Mouse (Mus musculus): ENCODE measurements around the gene Slc30a7. TPM values are rescaled to one million over a fixed set of nuclear protein-coding genes. Genes with fewer than 3 reads are reported as not detected.

Gene Slc30a7
- total and polyA plus RNA-seq, 2 experiments: 5.8 to 11.2 TPM

- Histone ChIP-seq H3K27ac (replicated peaks; ENCODE audit: insufficient read depth, low read depth, low read length) (no peak overlapping the region), H3K36me3 (ENCODE audit: control insufficient read depth, insufficient read depth, low read length) (peaks cover 10% of the 10 kb centered on the region; the same call in 1 of the 2 replicates), H3K9ac (ENCODE audit: low read depth, low read length) (no peak overlapping the region), H3K27me3 (ENCODE audit: control insufficient read depth, insufficient read depth, low read length) (no peaks in the 10 kb centered on the region), H3K4me1 (ENCODE audit: control insufficient read depth, insufficient read depth, low read length) (no peaks in the 10 kb centered on the region), H3K4me3 (ENCODE audit: insufficient read depth, low read depth, low read length) (no peak overlapping the region), H3K79me2 (ENCODE audit: control insufficient read depth, insufficient read depth, low read length) (no peaks in the 10 kb centered on the region)
- no peak for DNase-seq (ENCODE audit: extremely low read depth, low read depth, low spot score)
- TF ChIP-seq CTCF (IDR thresholded peaks at IDR 0.05; ENCODE audit: low read depth, low read length) (no peak), POLR2A (IDR thresholded peaks at IDR 0.05; ENCODE audit: extremely low read depth, insufficient read depth, low read length) (no peak)
- WGBS: 86% methylated on average over 4 of the region's 4 CpGs
These were observed 45.2 kb downstream of the Slc30a7 start for GRCm38 (mm10) chr3:115962028-115962415.

GRCm38 (mm10) chr3:115961311-115962027, 45.7 kb downstream of the Slc30a7 start:
- Histone ChIP-seq H3K27ac (replicated peaks; ENCODE audit: insufficient read depth, low read depth, low read length) (no peak overlapping the region), H3K9ac (ENCODE audit: low read depth, low read length) (no peak overlapping the region), H3K4me3 (ENCODE audit: insufficient read depth, low read depth, low read length) (no peak overlapping the region), H3K27me3 (ENCODE audit: control insufficient read depth, insufficient read depth, low read length) (no peaks in the 10 kb centered on the region), H3K79me2 (ENCODE audit: control insufficient read depth, insufficient read depth, low read length) (no peaks in the 10 kb centered on the region), H3K36me3 (ENCODE audit: control insufficient read depth, insufficient read depth, low read length) (peaks cover 10% of the 10 kb centered on the region; the same call in 1 of the 2 replicates), H3K4me1 (ENCODE audit: control insufficient read depth, insufficient read depth, low read length) (no peaks in the 10 kb centered on the region)
- TF ChIP-seq CTCF (IDR thresholded peaks at IDR 0.05; ENCODE audit: low read depth, low read length) (no peak), POLR2A (IDR thresholded peaks at IDR 0.05; ENCODE audit: extremely low read depth, insufficient read depth, low read length) (no peak)
- no peak for DNase-seq (ENCODE audit: extremely low read depth, low read depth, low spot score)
- 83% methylated on average over 11 of the region's 11 CpGs for WGBS

- Histone ChIP-seq H3K36me3 (ENCODE audit: control insufficient read depth, insufficient read depth, low read length) (peaks cover 27% of the 10 kb centered on the region; the same call in 1 of the 2 replicates), H3K27me3 (ENCODE audit: control insufficient read depth, insufficient read depth, low read length) (no peaks in the 10 kb centered on the region), H3K9ac (ENCODE audit: low read depth, low read length) (no peak overlapping the region), H3K4me3 (ENCODE audit: insufficient read depth, low read depth, low read length) (no peak overlapping the region), H3K27ac (replicated peaks; ENCODE audit: insufficient read depth, low read depth, low read length) (no peak overlapping the region), H3K4me1 (ENCODE audit: control insufficient read depth, insufficient read depth, low read length) (no peaks in the 10 kb centered on the region), H3K79me2 (ENCODE audit: control insufficient read depth, insufficient read depth, low read length) (no peaks in the 10 kb centered on the region)
- TF ChIP-seq CTCF (IDR thresholded peaks at IDR 0.05; ENCODE audit: low read depth, low read length): no peak
- no peak for TF ChIP-seq POLR2A (IDR thresholded peaks at IDR 0.05; ENCODE audit: extremely low read depth, insufficient read depth, low read length)
- DNase-seq (ENCODE audit: extremely low read depth, low read depth, low spot score): no peak
- 95% methylated on average over 7 of the region's 7 CpGs for WGBS
These were observed 50.0 kb downstream of the Slc30a7 start for GRCm38 (mm10) chr3:115957223-115957622.

GRCm38 (mm10) chr3:115953088-115953487, 54.1 kb downstream of the Slc30a7 start:
- H3K79me2 ChIP-seq (ENCODE audit: control insufficient read depth, insufficient read depth, low read length): no peaks in the 10 kb centered on the region
- no peak overlapping the region for H3K9ac ChIP-seq (ENCODE audit: low read depth, low read length)
- H3K36me3 ChIP-seq (ENCODE audit: control insufficient read depth, insufficient read depth, low read length): peaks cover 34% of the 10 kb centered on the region
- H3K4me1 ChIP-seq (ENCODE audit: control insufficient read depth, insufficient read depth, low read length): no peaks in the 10 kb centered on the region
- no peak overlapping the region for H3K27ac ChIP-seq (replicated peaks; ENCODE audit: insufficient read depth, low read depth, low read length)
- DNase-seq (ENCODE audit: extremely low read depth, low read depth, low spot score): no peak
- H3K27me3 ChIP-seq (ENCODE audit: control insufficient read depth, insufficient read depth, low read length): no peaks in the 10 kb centered on the region
- TF ChIP-seq POLR2A (IDR thresholded peaks at IDR 0.05; ENCODE audit: extremely low read depth, insufficient read depth, low read length): no peak
- no peak for TF ChIP-seq CTCF (IDR thresholded peaks at IDR 0.05; ENCODE audit: low read depth, low read length)
- no peak overlapping the region for H3K4me3 ChIP-seq (ENCODE audit: insufficient read depth, low read depth, low read length)
- WGBS: 87% methylated on average over 3 of the region's 3 CpGs

- no peak for DNase-seq (ENCODE audit: extremely low read depth, low read depth, low spot score)
- no peaks in the 10 kb centered on the region for H3K4me1 ChIP-seq (ENCODE audit: control insufficient read depth, insufficient read depth, low read length)
- peaks cover 32% of the 10 kb centered on the region for H3K36me3 ChIP-seq (ENCODE audit: control insufficient read depth, insufficient read depth, low read length)
- no peaks in the 10 kb centered on the region for H3K27me3 ChIP-seq (ENCODE audit: control insufficient read depth, insufficient read depth, low read length)
- no peak overlapping the region for H3K4me3 ChIP-seq (ENCODE audit: insufficient read depth, low read depth, low read length)
- WGBS: 88% methylated on average over 4 of the region's 4 CpGs
- no peak for TF ChIP-seq POLR2A (IDR thresholded peaks at IDR 0.05; ENCODE audit: extremely low read depth, insufficient read depth, low read length)
- TF ChIP-seq CTCF (IDR thresholded peaks at IDR 0.05; ENCODE audit: low read depth, low read length): no peak
- H3K9ac ChIP-seq (ENCODE audit: low read depth, low read length): no peak overlapping the region
- no peaks in the 10 kb centered on the region for H3K79me2 ChIP-seq (ENCODE audit: control insufficient read depth, insufficient read depth, low read length)
- H3K27ac ChIP-seq (replicated peaks; ENCODE audit: insufficient read depth, low read depth, low read length): no peak overlapping the region
These were observed 54.9 kb downstream of the Slc30a7 start for GRCm38 (mm10) chr3:115952356-115952755.

GRCm38 (mm10) chr3:115951221-115951620, 56.0 kb downstream of the Slc30a7 start:
- 81% methylated on average over 3 of the region's 3 CpGs for WGBS

More at GRCm38 (mm10) chr3:115951221-115951620, 56.0 kb downstream of the Slc30a7 start:
- Histone ChIP-seq H3K79me2 (ENCODE audit: control insufficient read depth, insufficient read depth, low read length) (no peaks in the 10 kb centered on the region), H3K4me1 (ENCODE audit: control insufficient read depth, insufficient read depth, low read length) (no peaks in the 10 kb centered on the region), H3K36me3 (ENCODE audit: control insufficient read depth, insufficient read depth, low read length) (peaks cover 36% of the 10 kb centered on the region), H3K9ac (ENCODE audit: low read depth, low read length) (no peak overlapping the region), H3K4me3 (ENCODE audit: insufficient read depth, low read depth, low read length) (no peak overlapping the region), H3K27ac (replicated peaks; ENCODE audit: insufficient read depth, low read depth, low read length) (no peak overlapping the region), H3K27me3 (ENCODE audit: control insufficient read depth, insufficient read depth, low read length) (no peaks in the 10 kb centered on the region)
- TF ChIP-seq POLR2A (IDR thresholded peaks at IDR 0.05; ENCODE audit: extremely low read depth, insufficient read depth, low read length) (no peak), CTCF (IDR thresholded peaks at IDR 0.05; ENCODE audit: low read depth, low read length) (no peak)
- DNase-seq (ENCODE audit: extremely low read depth, low read depth, low spot score): no peak
